30 mouse cellular contexts compared by ENCODE assay signal in genomic region chr6:101422084-101422954, GRCm38 (mm10). TPM values are rescaled to one million over a fixed set of nuclear protein-coding genes. Genes with fewer than 3 reads are reported as not detected.
A peak's percentile ranks its signal among the peaks of the same experiment; 100 is the strongest.
DNase-seq lines count a peak whose midpoint lies in the region; ATAC-seq and TF ChIP-seq lines count a peak whose summit lies in the region.
"Had no signal": no experiment of that assay in that cellular context is flagged by ENCODE, and none has a peak within 500 bp of the region (broad histone marks: within the 10 kb centered on the region; RNA-seq: fewer than 3 reads in every experiment).

No protein-coding gene starts in this region.

- H3K27me3 ChIP-seq in midbrain, embryonic 11.5 days (ENCODE audit: control insufficient read depth, insufficient read depth, low read length), result no peaks in the 10 kb centered on the region; the same call in 1 of the 2 replicates
- H3K27me3 ChIP-seq in midbrain, postnatal 0 days (ENCODE audit: insufficient read depth, low read length), result no peaks in the 10 kb centered on the region
- H3K27me3 ChIP-seq in forebrain, embryonic 13.5 days, result peaks cover 12% of the 10 kb centered on the region
- H3K27me3 ChIP-seq: liver, embryonic 12.5 days; midbrain, embryonic 15.5 days had no signal

- no peak overlapping the region for H3K4me2 ChIP-seq in midbrain, embryonic 11.5 days
- H3K4me2 ChIP-seq in midbrain, postnatal 0 days (ENCODE audit: low read depth, low read length, poor library complexity, severe bottlenecking), result no peak overlapping the region
- H3K4me2 ChIP-seq in forebrain, embryonic 13.5 days, result no peak overlapping the region
- H3K4me2 ChIP-seq: hindbrain, embryonic 14.5 days; liver, embryonic 12.5 days; midbrain, embryonic 15.5 days had no signal

- no peak overlapping the region for H3K9ac ChIP-seq in midbrain, embryonic 11.5 days (ENCODE audit: low read length)
- no peak overlapping the region for H3K9ac ChIP-seq in midbrain, postnatal 0 days (replicated peaks; ENCODE audit: low read length, poor library complexity, severe bottlenecking)
- no peak overlapping the region for H3K9ac ChIP-seq in forebrain, embryonic 13.5 days
- H3K9ac ChIP-seq: hindbrain, embryonic 14.5 days; liver, embryonic 12.5 days; liver, postnatal 0 days; midbrain, embryonic 15.5 days had no signal

- DNase-seq in midbrain, embryonic 11.5 days (ENCODE audit: low spot score, missing footprints), result no peak
- no peak for DNase-seq in midbrain, postnatal 0 days (ENCODE audit: low spot score)
- DNase-seq in brain, embryonic 14.5 days (ENCODE audit: low read depth), result peak; percentile 89
- peak; percentile 32 for DNase-seq in retina, embryonic 14.5 days (ENCODE audit: low spot score)
- DNase-seq in cerebellum, postnatal 25 days, result no peak
- DNase-seq: adrenal gland, postnatal 10 days; cerebellum, adult 18-20 months; cerebellum, postnatal 10 days; gastrocnemius, postnatal 25 days; heart, adult 11 months; heart, postnatal 36 days; kidney, adult 11 months; kidney, postnatal 14 days; layer of hippocampus, adult 9-11 months; left cerebral cortex, postnatal 4 days; liver, postnatal 0 days; lung, postnatal 36 days; thymus, adult 2 months; thymus, postnatal 36 days had no signal

- 58% methylated on average over 10 of the region's 10 CpGs for WGBS in midbrain, embryonic 11.5 days
- 46% methylated on average over 10 of the region's 10 CpGs for WGBS in midbrain, postnatal 0 days
- WGBS in forebrain, embryonic 13.5 days, result 34% methylated on average over 10 of the region's 10 CpGs

- H3K27ac ChIP-seq in midbrain, embryonic 11.5 days (ENCODE audit: low read depth, low read length), result no peak overlapping the region
- H3K27ac ChIP-seq in midbrain, postnatal 0 days (ENCODE audit: low read depth, low read length), result no peak overlapping the region
- H3K27ac ChIP-seq in forebrain, embryonic 13.5 days, result no peak overlapping the region
- H3K27ac ChIP-seq: heart, embryonic 10.5 days; hindbrain, embryonic 14.5 days; liver, embryonic 12.5 days; midbrain, embryonic 15.5 days had no signal

- H3K4me1 ChIP-seq in midbrain, embryonic 11.5 days (ENCODE audit: control insufficient read depth, insufficient read depth, low read length), result no peaks in the 10 kb centered on the region
- H3K4me1 ChIP-seq in midbrain, postnatal 0 days (ENCODE audit: insufficient read depth, low read length), result no peaks in the 10 kb centered on the region
- peaks cover 22% of the 10 kb centered on the region for H3K4me1 ChIP-seq in forebrain, embryonic 13.5 days
- H3K4me1 ChIP-seq: heart, embryonic 10.5 days; liver, embryonic 12.5 days; midbrain, embryonic 15.5 days had no signal

- no peak for TF ChIP-seq POLR2A in brain, embryonic 14.5 days (IDR thresholded peaks at IDR 0.05; ENCODE audit: borderline replicate concordance, extremely low read depth, insufficient read depth, insufficient read length, poor library complexity, severe bottlenecking)

- TF ChIP-seq CTCF in midbrain, postnatal 0 days (IDR thresholded peaks at IDR 0.05), result no peak
- no peak for TF ChIP-seq CTCF in brain, embryonic 14.5 days (IDR thresholded peaks at IDR 0.05; ENCODE audit: borderline replicate concordance, extremely low read depth, insufficient read depth, insufficient read length)

- peak; percentile 44; the same call in 1 of the 2 replicates for ATAC-seq in midbrain, embryonic 11.5 days (ENCODE audit: low FRiP score)
- no peak for ATAC-seq in midbrain, postnatal 0 days (ENCODE audit: low FRiP score)
- ATAC-seq in forebrain, embryonic 13.5 days, result peak; percentile 70
- no peak for ATAC-seq in inflammation-experienced regulatory T-cells, adult 6 months
- ATAC-seq: liver, embryonic 12.5 days; liver, postnatal 0 days; midbrain, embryonic 15.5 days; Patski had no signal

- no peaks in the 10 kb centered on the region for H3K9me3 ChIP-seq in midbrain, embryonic 11.5 days (ENCODE audit: control insufficient read depth, low read length)
- H3K9me3 ChIP-seq in midbrain, postnatal 0 days (ENCODE audit: low read length), result no peaks in the 10 kb centered on the region
- H3K9me3 ChIP-seq in forebrain, embryonic 13.5 days (replicated peaks), result no peaks in the 10 kb centered on the region
- H3K9me3 ChIP-seq: heart, embryonic 10.5 days; liver, embryonic 12.5 days; midbrain, embryonic 15.5 days had no signal

- no peaks in the 10 kb centered on the region for H3K36me3 ChIP-seq in midbrain, embryonic 11.5 days (ENCODE audit: control insufficient read depth, insufficient read depth, low read length)
- H3K36me3 ChIP-seq in midbrain, postnatal 0 days (ENCODE audit: insufficient read depth, low read length), result no peaks in the 10 kb centered on the region
- no peaks in the 10 kb centered on the region for H3K36me3 ChIP-seq in forebrain, embryonic 13.5 days (ENCODE audit: poor library complexity, severe bottlenecking)
- H3K36me3 ChIP-seq: heart, embryonic 10.5 days; liver, embryonic 12.5 days; midbrain, embryonic 15.5 days had no signal

- H3K4me3 ChIP-seq in midbrain, embryonic 11.5 days (ENCODE audit: low read depth, low read length), result no peak overlapping the region
- no peak overlapping the region for H3K4me3 ChIP-seq in midbrain, postnatal 0 days (ENCODE audit: low read depth, low read length)
- no peak overlapping the region for H3K4me3 ChIP-seq in forebrain, embryonic 13.5 days
- H3K4me3 ChIP-seq: erythroblast, embryonic 14.5 days; heart, embryonic 10.5 days; liver, embryonic 12.5 days; midbrain, embryonic 15.5 days; myocyte had no signal

RNA-seq across cellular contexts. Expression of gene Pdzrn3, which starts 44.6 kb away (rescaled TPM):
- polyA plus RNA-seq in midbrain, embryonic 11.5 days (2014; fragmentation: Nextera tagmentation; extraction: Ambion mirVana), result 8.4 and 8.8 TPM in 2 replicates
- 26.0 and 27.2 TPM in 2 replicates for total RNA-seq in midbrain, postnatal 0 days (2014; rRNA removed)
- 10.7 and 10.8 TPM in 2 replicates for polyA plus RNA-seq in midbrain, postnatal 0 days (2015; fragmentation: Nextera tagmentation; extraction: Ambion mirVana)
- polyA plus RNA-seq in brain, embryonic 14.5 days (2012; rRNA removed), result 27.6 and 40.4 TPM in 2 replicates
- 11.3 and 13.1 TPM in 2 replicates for polyA plus RNA-seq in forebrain, embryonic 13.5 days (2015; fragmentation: Nextera tagmentation; extraction: Ambion mirVana)
- polyA plus RNA-seq in inflammation-experienced regulatory T-cells, adult 6 months (2017; shearing (Covaris generic)), result not detected
- total RNA-seq: megakaryocyte, adult 5-6 weeks; neutrophil, adult 5-6 weeks had no signal
- polyA plus RNA-seq: erythroblast, embryonic 14.5 days had no signal

Comparison
In these comparisons a context has a peak if more than half of its experiments do, and no peak if none do; other contexts are left out.
1. ATAC-seq: peak in midbrain, embryonic 11.5 days (single experiment) and forebrain, embryonic 13.5 days (single experiment); none in midbrain, postnatal 0 days (single experiment) and inflammation-experienced regulatory T-cells, adult 6 months (single experiment).
2. DNase-seq: peak in brain, embryonic 14.5 days (single experiment) and retina, embryonic 14.5 days (single experiment); none in midbrain, embryonic 11.5 days (single experiment), midbrain, postnatal 0 days (single experiment) and cerebellum, postnatal 25 days (0 of 2).